Comparison of ENCODE assay signal across 26 mouse cellular contexts in genomic region chr15:87415996-87416395, GRCm38 (mm10).
A peak's percentile ranks its signal among the peaks of the same experiment; 100 is the strongest.
DNase-seq lines count a peak whose midpoint lies in the region; ATAC-seq lines count a peak whose summit lies in the region.
"Had no signal": no experiment of that assay in that cellular context is flagged by ENCODE, and none has a peak within 500 bp of the region (broad histone marks: within the 10 kb centered on the region; RNA-seq: fewer than 3 reads in every experiment).

No protein-coding gene starts in this region.

- H3K4me3 ChIP-seq in heart, embryonic 10.5 days = no peak overlapping the region
- H3K4me3 ChIP-seq in heart, embryonic 13.5 days = no peak overlapping the region
- H3K4me3 ChIP-seq: layer of hippocampus, adult 2 months; limb, embryonic 12.5 days; midbrain, embryonic 12.5 days; neural tube, embryonic 13.5 days had no signal

- no peak overlapping the region for H3K27ac ChIP-seq in heart, embryonic 10.5 days
- peak overlapping the region; percentile 15; the same call in 1 of the 2 replicates for H3K27ac ChIP-seq in heart, embryonic 13.5 days (replicated peaks)
- H3K27ac ChIP-seq: hindbrain, embryonic 14.5 days; layer of hippocampus, adult 2 months; limb, embryonic 12.5 days; midbrain, embryonic 12.5 days; neural tube, embryonic 13.5 days had no signal

- ATAC-seq in heart, embryonic 13.5 days (ENCODE audit: extremely low read depth, insufficient number of reproducible peaks, low FRiP score, low TSS enrichment) = no peak
- ATAC-seq in monocyte, adult 5-6 weeks (replicated peaks; ENCODE audit: insufficient number of reproducible peaks, low FRiP score, low TSS enrichment, poor library complexity, severe bottlenecking) = no peak
- no peak for ATAC-seq in inflammation-experienced regulatory T-cells, adult 6 months
- ATAC-seq: forebrain, postnatal 0 days; Patski had no signal

- H3K4me1 ChIP-seq in heart, embryonic 10.5 days = no peaks in the 10 kb centered on the region
- H3K4me1 ChIP-seq in heart, embryonic 13.5 days = peaks cover 18% of the 10 kb centered on the region
- H3K4me1 ChIP-seq: limb, embryonic 12.5 days; midbrain, embryonic 12.5 days; neural tube, embryonic 13.5 days had no signal

- H3K36me3 ChIP-seq in heart, embryonic 10.5 days = no peaks in the 10 kb centered on the region
- H3K36me3 ChIP-seq in heart, embryonic 13.5 days = no peaks in the 10 kb centered on the region
- H3K36me3 ChIP-seq: G1E; limb, embryonic 12.5 days; midbrain, embryonic 12.5 days; neural tube, embryonic 13.5 days had no signal

- no peaks in the 10 kb centered on the region for H3K9me3 ChIP-seq in heart, embryonic 10.5 days
- H3K9me3 ChIP-seq in heart, embryonic 13.5 days = no peaks in the 10 kb centered on the region
- H3K9me3 ChIP-seq: limb, embryonic 12.5 days; midbrain, embryonic 12.5 days; neural tube, embryonic 13.5 days had no signal

- 43% methylated on average over 7 of the region's 7 CpGs for WGBS in heart, embryonic 10.5 days
- WGBS in heart, embryonic 13.5 days = 31% methylated on average over 7 of the region's 7 CpGs

- peak; percentile 35 for DNase-seq in heart, adult 8-10 months (ENCODE audit: low spot score)
- DNase-seq in heart, embryonic 10.5 days (ENCODE audit: low spot score) = no peak
- peak; percentile 32 for DNase-seq in cerebellum, adult 11-12 months
- peak; percentile 62 for DNase-seq in cerebellum, adult 9-10 months
- no peak for DNase-seq in natural killer cell, adult 2 months (ENCODE audit: low spot score in 2 of 2)
- DNase-seq: adrenal gland, postnatal 36 days; B cell, adult 2 months; forebrain, postnatal 0 days; gastrocnemius, postnatal 25 days; kidney, adult 8-10 months; kidney, postnatal 14 days; lung, adult 18-20 months; lung, postnatal 10 days; thymus, postnatal 14 days had no signal

- no peak overlapping the region for H3K9ac ChIP-seq in heart, embryonic 13.5 days
- H3K9ac ChIP-seq: forebrain, postnatal 0 days; hindbrain, embryonic 14.5 days; limb, embryonic 12.5 days; midbrain, embryonic 12.5 days; neural tube, embryonic 13.5 days had no signal

- H3K4me2 ChIP-seq in heart, embryonic 13.5 days = 0 out of 2 replicates have a peak overlapping the region, but pooled peaks have one; percentile 16
- H3K4me2 ChIP-seq: hindbrain, embryonic 14.5 days; limb, embryonic 12.5 days; liver, embryonic 11.5 days; midbrain, embryonic 12.5 days; neural tube, embryonic 13.5 days had no signal

- H3K27me3 ChIP-seq in heart, embryonic 10.5 days (ENCODE audit: insufficient read depth, poor library complexity, severe bottlenecking) = no peaks in the 10 kb centered on the region
- no peaks in the 10 kb centered on the region for H3K27me3 ChIP-seq in heart, embryonic 13.5 days (replicated peaks)
- H3K27me3 ChIP-seq: CH12.LX; limb, embryonic 12.5 days; midbrain, embryonic 12.5 days; neural tube, embryonic 13.5 days had no signal

Comparison
In these comparisons a context has a peak if more than half of its experiments do, and no peak if none do; other contexts are left out.
1. DNase-seq: peak in heart, adult 8-10 months (single experiment), cerebellum, adult 11-12 months (single experiment) and cerebellum, adult 9-10 months (single experiment); none in heart, embryonic 10.5 days (single experiment) and natural killer cell, adult 2 months (0 of 2).